Mouse (Mus musculus) naive thymus-derived CD4-positive, alpha-beta T cell, adult 5 months (primary cell): ENCODE results near the gene Nmrk2. TPM values are rescaled to one million over a fixed set of nuclear protein-coding genes. Genes with fewer than 3 reads are reported as not detected.

Experiments used
- polyA plus RNA-seq: library from polyadenylated mRNA; unstranded; fragments of 100-300 nt; shearing (Covaris generic); gene quantifications from one replicate; pipeline ENCODE4 v1.2.1, GENCODE M21; 2017

Nmrk2 gene
- polyA plus RNA-seq = not detected

DNA sequence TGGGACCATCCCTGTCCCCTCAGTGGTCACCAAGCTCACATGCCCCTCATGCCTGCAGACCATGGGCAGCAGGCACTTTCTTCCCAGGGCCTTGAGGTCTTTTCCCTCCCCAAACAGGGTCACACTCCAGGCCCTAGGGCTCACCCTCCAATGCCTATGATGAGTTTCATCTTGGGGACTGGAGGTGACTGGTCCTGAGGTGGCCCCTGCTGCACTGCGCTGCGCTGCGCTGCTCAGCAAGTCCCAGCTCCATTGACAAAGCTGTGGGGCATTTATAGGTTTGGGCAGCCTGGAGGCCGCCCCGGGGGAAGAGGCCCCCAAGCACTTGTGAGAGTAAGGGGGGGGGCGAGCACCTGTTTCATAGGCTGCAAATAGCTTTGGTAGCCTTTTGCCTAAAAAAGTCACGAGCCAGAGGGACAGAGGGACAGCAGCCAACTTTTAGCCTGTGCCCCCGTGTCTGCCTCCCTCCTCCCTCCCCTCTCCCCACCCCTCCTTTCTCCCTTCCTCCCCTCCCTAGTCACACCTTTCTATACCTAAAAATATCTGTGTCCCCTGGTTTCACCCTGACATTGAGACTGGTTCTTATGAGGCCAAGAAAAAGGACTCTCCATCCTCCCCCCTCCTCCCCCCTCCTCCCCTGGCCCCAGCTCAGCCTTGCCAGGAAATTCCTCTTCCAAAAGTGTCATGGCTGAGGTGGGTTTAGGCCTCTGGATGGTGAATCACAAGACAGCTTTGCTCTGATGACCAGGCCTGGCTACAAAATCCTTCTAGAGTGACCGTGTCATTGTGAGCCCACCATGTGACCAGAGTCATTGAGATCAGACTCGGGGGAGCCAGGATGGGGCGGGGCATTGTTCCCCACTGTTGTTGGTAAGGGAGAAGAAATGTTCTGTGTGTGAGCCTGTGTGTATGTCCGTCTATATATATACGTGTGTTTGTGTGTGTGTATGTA is at the start of gene Nmrk2:
Nmrk2 (minus strand) TSS at position 245 of the 952 bp plus-strand sequence.

DNA sequence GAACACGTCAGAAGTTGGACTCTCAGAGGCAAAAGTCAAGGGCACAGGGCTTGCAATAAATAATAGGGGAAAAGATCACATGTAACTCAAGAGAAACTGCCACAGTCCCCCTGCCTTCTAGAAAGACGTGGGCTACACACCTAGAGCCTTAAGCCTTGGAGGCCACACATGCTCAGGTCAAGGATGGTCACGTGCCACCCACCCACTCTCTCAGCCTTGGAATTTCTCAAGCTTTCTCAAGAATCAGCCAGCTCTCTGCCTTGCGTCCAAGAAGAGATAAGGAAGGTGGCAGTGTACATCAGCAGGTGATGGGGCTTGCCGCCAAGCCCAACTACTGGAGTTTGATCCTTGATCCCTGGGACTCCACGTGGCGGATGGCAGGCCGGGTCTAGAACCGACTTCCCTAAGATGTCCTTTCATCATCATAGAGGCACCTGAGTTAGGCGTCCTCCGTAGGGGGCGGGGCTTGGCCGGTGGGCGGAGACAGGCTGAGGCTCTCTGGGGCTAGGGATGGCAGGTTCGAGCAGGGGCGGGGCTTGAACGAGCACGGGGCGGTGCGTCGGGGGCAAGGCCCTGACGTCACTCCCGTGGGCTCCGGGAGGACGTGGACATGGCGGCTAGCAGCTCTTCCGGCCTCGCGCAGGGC is 30.9 kb upstream of the Nmrk2 start, which contains the start of gene Zfr2:
Zfr2 (plus strand) TSS at position 576 of the 646 bp plus-strand sequence.

DNA sequence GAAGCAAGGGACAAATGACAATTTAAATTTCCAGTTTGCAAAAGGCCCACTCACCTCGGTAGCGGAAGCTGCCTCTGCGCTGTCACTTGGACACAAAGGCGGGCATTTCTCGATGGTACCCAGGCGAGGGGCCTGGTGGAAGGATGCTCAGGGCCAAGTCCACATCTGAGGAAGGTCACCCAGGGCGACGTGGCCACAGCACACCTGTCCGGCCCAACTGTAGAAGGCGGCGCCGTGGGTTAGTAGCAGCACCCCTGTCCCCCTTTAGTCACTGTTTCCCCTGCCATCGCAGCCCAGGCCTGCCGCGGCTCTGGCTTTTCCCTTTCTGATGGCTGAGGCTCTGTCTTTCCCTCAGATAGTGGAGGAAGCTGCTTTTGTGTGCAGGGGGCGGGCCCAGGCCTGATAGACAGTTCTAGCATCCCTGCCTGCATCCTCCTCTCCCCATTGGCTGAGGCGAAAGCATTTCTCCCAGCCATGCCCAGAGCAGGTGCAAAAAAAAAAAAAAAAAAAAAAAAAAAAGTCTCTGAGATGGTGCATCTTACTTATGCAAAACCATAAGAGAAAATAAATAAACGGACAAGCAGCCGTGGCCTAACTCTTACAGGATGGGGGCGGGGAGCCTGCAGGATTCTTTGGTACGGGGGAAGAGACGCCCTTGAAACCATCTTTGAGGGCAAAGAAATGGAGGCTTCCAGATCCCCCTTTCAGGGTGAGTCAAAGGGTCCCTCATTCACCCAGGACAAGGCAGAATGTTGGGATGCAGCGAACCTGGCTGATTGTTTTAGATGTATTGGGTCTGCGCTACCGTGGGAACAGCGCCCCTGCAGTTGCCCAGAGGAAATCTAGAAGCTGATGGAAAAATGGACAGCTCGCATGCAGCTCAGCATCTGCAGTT is 28.8 kb upstream of the Nmrk2 start, which contains the start of gene Atcay:
Atcay (minus strand) TSS at position 396 of the 895 bp plus-strand sequence.

DNA sequence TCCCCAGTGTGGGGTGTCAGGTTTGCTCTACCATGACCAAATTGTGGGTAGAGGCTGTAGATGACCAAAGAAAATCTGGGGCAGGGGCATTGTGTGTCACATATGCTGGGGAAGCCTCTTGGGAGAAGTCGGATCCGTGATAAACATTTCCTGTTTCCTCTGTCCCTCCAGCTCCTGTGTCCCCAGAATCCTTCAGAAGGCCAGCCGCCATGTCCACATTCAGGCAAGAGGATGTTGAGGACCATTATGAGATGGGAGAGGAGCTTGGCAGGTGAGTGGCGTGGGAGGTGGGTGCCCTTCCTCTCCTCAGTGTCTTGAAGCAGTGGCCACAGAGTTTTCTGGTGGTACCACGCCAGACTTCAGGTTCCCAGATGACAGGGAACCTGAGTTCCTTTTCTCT is 18.0 kb downstream of the Nmrk2 start, which contains the start of gene 4930442H23Rik:
4930442H23Rik (minus strand) TSS at position 45 of the 400 bp plus-strand sequence.

DNA sequence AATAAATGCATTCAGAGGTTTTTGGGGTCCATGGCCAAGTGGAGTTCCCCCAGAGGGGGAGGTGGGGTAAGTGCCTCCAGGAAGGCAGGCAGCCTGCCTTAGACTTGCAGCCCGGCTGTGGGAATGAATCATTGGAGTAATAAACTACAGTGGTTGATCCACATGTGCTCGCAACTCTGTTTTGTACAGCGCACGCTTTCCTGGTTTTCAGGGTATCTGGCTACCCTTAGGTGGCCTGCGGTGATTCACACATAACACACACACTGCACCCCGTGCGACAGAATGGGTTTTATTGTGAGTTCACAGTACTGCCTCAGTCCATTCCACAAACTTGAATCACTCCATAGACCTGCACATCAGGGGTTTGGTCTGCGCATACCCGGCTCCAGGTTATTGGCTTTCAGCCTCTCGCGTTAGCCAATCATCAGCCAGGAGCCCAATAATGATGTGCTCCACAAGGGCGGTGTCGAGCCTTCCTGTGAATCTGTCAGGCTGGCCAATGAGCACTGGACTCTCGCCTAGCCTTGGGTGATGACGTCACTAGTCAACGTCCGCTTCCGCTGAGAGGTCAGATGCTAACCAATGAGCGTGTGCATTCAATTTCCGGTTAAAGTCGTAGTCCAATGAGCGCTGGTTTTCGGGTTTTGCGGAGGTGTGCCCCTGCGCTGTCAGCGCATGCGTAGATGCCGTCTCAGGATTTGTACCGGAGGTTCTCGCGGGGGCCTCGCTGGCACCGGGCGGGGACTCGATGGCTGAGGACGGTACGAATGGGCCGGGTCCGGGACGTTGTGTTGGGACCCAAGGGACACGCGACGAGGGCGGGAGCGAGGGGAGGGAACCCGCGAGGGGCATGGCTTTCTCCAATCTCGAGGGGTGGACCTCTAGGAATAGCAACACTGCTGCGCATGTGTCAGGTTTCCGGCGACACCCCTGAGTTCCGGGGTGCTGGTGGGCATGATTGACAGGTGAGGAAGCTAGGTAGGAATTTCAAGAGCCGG is 19.2 kb downstream of the Nmrk2 start, which contains the start of gene Dapk3:
Dapk3 (plus strand) TSS at position 670 of the 998 bp plus-strand sequence.

DNA sequence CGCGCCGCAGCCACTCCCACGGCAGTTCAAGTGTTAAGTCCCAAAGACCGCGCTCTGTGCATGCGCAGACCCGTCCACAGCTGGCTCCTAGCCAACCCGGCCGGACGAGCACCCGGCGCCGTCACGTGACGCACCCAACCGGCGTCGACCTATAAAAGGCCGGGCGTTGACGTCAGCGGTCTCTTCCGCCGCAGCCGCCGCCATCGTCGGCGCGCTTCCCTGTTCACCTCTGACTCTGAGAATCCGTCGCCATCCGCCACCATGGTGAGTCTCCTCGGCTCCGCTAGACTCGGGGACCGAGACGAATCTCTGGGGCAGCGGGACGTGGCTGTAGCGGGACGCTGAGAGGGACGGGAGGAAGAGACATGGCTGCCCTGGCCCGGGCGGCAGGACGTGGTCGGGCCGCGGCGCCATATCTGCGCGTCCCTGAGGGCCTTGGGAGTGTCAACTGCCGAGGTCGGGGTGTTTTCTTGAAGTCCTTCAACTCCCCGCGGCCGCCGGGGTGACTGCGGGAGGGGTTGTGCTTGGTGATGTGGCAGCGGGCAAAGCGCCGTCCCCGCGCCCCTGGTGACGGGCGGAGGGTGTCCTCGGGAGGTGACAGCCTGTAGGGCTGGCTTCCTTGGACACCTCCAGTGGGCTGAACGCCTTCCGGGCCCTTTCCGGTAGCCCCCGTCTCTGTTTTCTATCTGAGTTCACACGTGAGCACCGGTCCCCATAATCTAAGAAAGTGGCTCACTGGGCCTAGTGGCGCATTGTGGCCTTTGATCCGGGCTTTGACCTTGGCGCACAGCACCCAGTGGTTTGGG is 25.2 kb downstream of the Nmrk2 start, which contains the start of gene Eef2:
Eef2 (plus strand) TSS at position 166 of the 806 bp plus-strand sequence.

DNA sequence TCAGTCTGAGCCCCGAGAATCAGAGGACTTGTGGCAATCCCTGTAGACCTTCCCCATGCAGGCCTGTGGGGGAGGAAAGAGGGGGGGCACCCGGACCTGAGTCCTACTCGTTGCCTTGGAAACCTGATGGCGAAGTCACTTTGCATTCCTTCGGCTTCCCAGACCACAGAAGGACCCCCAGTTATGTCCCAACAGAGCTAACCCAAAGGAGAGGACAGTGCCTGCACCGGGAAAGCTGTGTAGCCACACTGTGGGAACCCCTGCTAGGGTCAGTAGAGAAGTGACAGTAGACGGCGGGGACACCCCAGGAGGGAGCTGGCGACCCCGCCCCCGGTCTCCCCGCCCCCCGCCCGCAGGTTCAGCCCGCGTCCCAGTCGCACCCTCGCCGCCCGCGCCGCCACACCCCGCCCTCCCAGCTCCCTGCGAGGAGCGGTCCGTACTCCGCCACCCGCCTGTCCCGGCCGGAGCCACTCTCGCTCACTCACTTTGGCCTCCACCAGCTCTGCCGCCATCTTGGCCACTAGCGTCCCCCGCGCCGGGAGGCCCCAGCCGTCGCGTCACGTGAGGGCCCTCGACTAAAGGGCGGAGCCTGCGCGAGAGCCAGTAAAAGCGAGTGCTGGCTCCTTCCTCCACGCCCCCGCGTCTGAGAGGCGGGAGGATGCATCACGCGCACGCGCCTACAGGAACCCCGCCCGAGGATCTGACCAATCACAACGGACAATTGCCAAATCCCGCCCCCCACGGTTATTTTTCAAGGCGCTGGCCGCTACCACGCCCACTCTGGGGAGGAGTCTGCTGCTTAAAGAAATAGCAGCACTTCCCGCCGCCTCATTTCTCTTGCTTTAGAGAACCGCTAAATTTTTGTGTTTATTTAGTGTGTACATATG is 34.4 kb downstream of the Nmrk2 start, which contains the start of gene Pias4:
Pias4 (minus strand) TSS at position 724 of the 887 bp plus-strand sequence.

Other genes starting within 250 kb of the Nmrk2 start
- gene Gng7, start 187.1 kb downstream of the Nmrk2 start, polyA plus RNA-seq = not detected
- not detected for gene Diras1, start 176.4 kb downstream of the Nmrk2 start, polyA plus RNA-seq
- gene Slc39a3, start 164.6 kb downstream of the Nmrk2 start, polyA plus RNA-seq = 14.7 TPM
- gene Sgta, start 141.9 kb downstream of the Nmrk2 start, polyA plus RNA-seq = 68.7 TPM
- gene Thop1, start 132.0 kb downstream of the Nmrk2 start, polyA plus RNA-seq = 6.5 TPM
- gene Creb3l3, start 103.2 kb downstream of the Nmrk2 start, polyA plus RNA-seq = not detected
- 160 TPM for gene Map2k2, start 96.1 kb downstream of the Nmrk2 start, polyA plus RNA-seq
- gene Zbtb7a, start 66.8 kb downstream of the Nmrk2 start, polyA plus RNA-seq = 68.2 TPM
- 41.3 TPM for gene Pias4, start 34.1 kb downstream of the Nmrk2 start, polyA plus RNA-seq
- gene Eef2, start 25.4 kb downstream of the Nmrk2 start, polyA plus RNA-seq = 1,105 TPM
- gene Dapk3, start 19.0 kb downstream of the Nmrk2 start, polyA plus RNA-seq = 83.9 TPM
- 0.39 TPM for gene 4930442H23Rik, start 18.2 kb downstream of the Nmrk2 start, polyA plus RNA-seq
- gene Atcay, start 28.8 kb upstream of the Nmrk2 start, polyA plus RNA-seq = 0.21 TPM
- 4.1 TPM for gene Zfr2, start 31.1 kb upstream of the Nmrk2 start, polyA plus RNA-seq
- 35.8 TPM for gene Matk, start 50.9 kb upstream of the Nmrk2 start, polyA plus RNA-seq
- gene Mrpl54, start 64.9 kb upstream of the Nmrk2 start, polyA plus RNA-seq = 119 TPM
- gene Apba3, start 64.9 kb upstream of the Nmrk2 start, polyA plus RNA-seq = 42.8 TPM
- gene Tjp3, start 89.5 kb upstream of the Nmrk2 start, polyA plus RNA-seq = 11.2 TPM
- 105 TPM for gene Pip5k1c, start 90.9 kb upstream of the Nmrk2 start, polyA plus RNA-seq
- gene Cactin, start 119.1 kb upstream of the Nmrk2 start, polyA plus RNA-seq = 70.7 TPM
- 43.5 TPM for gene Tbxa2r, start 126.7 kb upstream of the Nmrk2 start, polyA plus RNA-seq
- not detected for gene Gipc3, start 141.2 kb upstream of the Nmrk2 start, polyA plus RNA-seq
- 26.7 TPM for gene Hmg20b, start 148.4 kb upstream of the Nmrk2 start, polyA plus RNA-seq
- gene Mfsd12, start 155.4 kb upstream of the Nmrk2 start, polyA plus RNA-seq = 4.4 TPM
- gene 4930404N11Rik, start 163.8 kb upstream of the Nmrk2 start, polyA plus RNA-seq = 0.62 TPM
- gene Fzr1, start 176.5 kb upstream of the Nmrk2 start, polyA plus RNA-seq = 40.3 TPM
- gene Dohh, start 182.4 kb upstream of the Nmrk2 start, polyA plus RNA-seq = 50.0 TPM
- gene Gm48551, start 182.4 kb upstream of the Nmrk2 start, polyA plus RNA-seq = 2.8 TPM
- 0.90 TPM for gene Gm48552, start 187.0 kb upstream of the Nmrk2 start, polyA plus RNA-seq
- gene Smim24, start 191.0 kb upstream of the Nmrk2 start, polyA plus RNA-seq = 1.7 TPM